Mouse (Mus musculus): Measurements from ENCODE around the gene Slc29a2. TPM values are rescaled to one million over a fixed set of nuclear protein-coding genes. Genes with fewer than 3 reads are reported as not detected.

Gene Slc29a2
- 4.9 and 5.2 TPM in 2 replicates for polyA plus RNA-seq (2012; rRNA removed)

DNA sequence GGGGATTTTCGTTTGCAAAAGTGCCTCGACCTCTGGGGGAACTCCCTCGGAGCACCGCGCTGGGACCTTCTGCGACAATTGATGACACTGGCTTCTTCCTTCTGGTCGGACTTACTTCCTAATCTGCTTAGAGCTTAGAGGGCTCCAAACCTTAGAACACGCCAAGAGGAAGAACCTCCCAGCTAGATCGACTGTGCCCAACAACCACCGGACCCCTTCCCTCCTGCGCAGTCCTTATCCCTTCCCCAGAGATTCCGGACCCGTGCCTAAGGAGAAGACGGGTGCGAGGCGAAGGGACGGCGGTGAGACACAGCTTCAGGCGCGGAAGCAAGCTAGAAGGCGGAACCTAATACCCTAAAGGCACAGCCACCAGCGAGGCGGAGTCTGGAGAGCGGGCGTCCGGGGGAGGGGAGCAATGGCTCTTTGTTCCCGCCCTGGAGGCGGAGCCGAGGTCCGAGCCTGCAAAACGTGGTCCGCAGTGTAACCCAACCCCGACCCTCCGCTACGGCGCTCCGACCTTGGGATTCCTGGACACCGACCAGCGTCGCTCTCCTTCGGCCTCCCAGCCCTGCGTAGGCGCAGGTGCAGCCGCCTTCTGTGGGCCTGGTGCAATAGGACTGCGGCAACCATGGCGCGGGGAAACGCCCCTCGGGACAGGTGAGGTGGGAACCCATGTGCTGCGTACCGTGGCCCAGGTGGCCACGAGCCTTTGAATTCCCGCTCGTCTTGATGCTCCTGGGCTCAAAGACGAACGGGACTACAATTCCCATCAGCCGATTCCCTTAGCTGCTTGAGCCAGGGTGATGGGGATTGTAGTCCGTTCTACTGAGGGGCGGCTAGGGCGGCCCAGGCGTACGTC, at the start of gene Slc29a2:
Gene Slc29a2, plus strand, starts transcription at position 240 of the 859 bp plus-strand sequence.
- H3K4me1 ChIP-seq (ENCODE audit: control insufficient read depth, insufficient read depth, low read length), result peaks cover 10% of the 10 kb centered on the region
- no peaks in the 10 kb centered on the region for H3K36me3 ChIP-seq (ENCODE audit: control insufficient read depth, insufficient read depth, low read length)
- peak; percentile 43 for TF ChIP-seq POLR2A (IDR thresholded peaks at IDR 0.05; ENCODE audit: control insufficient read depth, low read depth, low read length)
- no peak for TF ChIP-seq CTCF (IDR thresholded peaks at IDR 0.05; ENCODE audit: control insufficient read depth, insufficient read depth, insufficient replicate concordance, low read depth, low read length)
- no peaks in the 10 kb centered on the region for H3K27me3 ChIP-seq (ENCODE audit: control insufficient read depth, insufficient read depth, low read length)
- H3K4me3 ChIP-seq (ENCODE audit: control insufficient read depth, low read depth, low read length), result peak within 1 kb of the TSS; percentile 86
- H3K27ac ChIP-seq (ENCODE audit: control insufficient read depth, insufficient read depth, low read depth, low read length), result no peak within 1 kb of the TSS

DNA sequence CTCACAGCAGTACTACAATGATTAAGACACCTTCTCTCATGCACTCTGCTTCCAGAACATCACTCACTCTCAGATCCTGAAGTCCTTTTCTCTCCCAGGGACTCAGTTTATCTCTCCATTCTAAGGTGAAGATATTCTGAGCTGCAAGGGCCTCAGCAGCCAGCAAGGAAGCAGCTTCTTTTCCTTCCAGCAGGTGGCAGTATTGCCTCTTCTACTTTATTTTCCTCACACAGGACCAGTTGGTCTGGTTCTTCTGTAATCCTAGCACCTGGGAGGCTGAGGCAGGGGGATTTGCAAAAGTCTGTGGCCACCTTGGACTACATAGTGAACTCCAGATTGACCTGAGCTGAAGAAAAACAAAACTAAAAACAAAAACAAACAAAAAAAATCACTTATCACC, 41.9 kb upstream of the Slc29a2 start:
- Histone ChIP-seq H3K4me3 (ENCODE audit: control insufficient read depth, low read depth, low read length) (no peak overlapping the region), H3K27ac (ENCODE audit: control insufficient read depth, insufficient read depth, low read depth, low read length) (no peak overlapping the region), H3K27me3 (ENCODE audit: control insufficient read depth, insufficient read depth, low read length) (no peaks in the 10 kb centered on the region), H3K36me3 (ENCODE audit: control insufficient read depth, insufficient read depth, low read length) (no peaks in the 10 kb centered on the region), H3K4me1 (ENCODE audit: control insufficient read depth, insufficient read depth, low read length) (peaks cover 3% of the 10 kb centered on the region)
- TF ChIP-seq POLR2A (IDR thresholded peaks at IDR 0.05; ENCODE audit: control insufficient read depth, low read depth, low read length) (no peak), CTCF (IDR thresholded peaks at IDR 0.05; ENCODE audit: control insufficient read depth, insufficient read depth, insufficient replicate concordance, low read depth, low read length) (peak; percentile 51; the same call in 1 of the 2 replicates)

DNA sequence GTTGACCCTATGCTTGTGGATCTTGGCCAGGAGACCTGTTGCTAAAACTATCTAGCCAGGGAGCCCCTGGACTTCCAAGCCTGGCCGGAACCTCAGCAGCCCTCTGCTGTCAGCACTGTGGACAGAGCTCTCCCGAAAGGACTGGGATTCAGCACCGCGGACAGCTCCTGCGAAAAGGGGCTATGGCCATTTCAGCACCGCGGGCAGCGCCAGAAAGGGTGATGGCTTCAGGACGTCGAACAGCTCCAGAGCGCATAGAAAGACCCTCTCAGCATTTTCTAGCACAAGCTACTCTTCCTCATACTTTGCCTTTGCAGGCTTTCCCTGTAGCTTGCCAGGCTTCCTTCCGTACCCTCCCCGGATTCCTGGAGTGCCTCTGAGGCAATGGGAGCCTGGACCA, 34.6 kb upstream of the Slc29a2 start:
- peaks cover 15% of the 10 kb centered on the region for H3K4me1 ChIP-seq (ENCODE audit: control insufficient read depth, insufficient read depth, low read length)
- H3K27ac ChIP-seq (ENCODE audit: control insufficient read depth, insufficient read depth, low read depth, low read length), result no peak overlapping the region
- H3K27me3 ChIP-seq (ENCODE audit: control insufficient read depth, insufficient read depth, low read length), result no peaks in the 10 kb centered on the region
- peak; percentile 40; the same call in 1 of the 2 replicates for TF ChIP-seq CTCF (IDR thresholded peaks at IDR 0.05; ENCODE audit: control insufficient read depth, insufficient read depth, insufficient replicate concordance, low read depth, low read length)
- TF ChIP-seq POLR2A (IDR thresholded peaks at IDR 0.05; ENCODE audit: control insufficient read depth, low read depth, low read length), result no peak
- H3K36me3 ChIP-seq (ENCODE audit: control insufficient read depth, insufficient read depth, low read length), result no peaks in the 10 kb centered on the region
- H3K4me3 ChIP-seq (ENCODE audit: control insufficient read depth, low read depth, low read length), result no peak overlapping the region

DNA sequence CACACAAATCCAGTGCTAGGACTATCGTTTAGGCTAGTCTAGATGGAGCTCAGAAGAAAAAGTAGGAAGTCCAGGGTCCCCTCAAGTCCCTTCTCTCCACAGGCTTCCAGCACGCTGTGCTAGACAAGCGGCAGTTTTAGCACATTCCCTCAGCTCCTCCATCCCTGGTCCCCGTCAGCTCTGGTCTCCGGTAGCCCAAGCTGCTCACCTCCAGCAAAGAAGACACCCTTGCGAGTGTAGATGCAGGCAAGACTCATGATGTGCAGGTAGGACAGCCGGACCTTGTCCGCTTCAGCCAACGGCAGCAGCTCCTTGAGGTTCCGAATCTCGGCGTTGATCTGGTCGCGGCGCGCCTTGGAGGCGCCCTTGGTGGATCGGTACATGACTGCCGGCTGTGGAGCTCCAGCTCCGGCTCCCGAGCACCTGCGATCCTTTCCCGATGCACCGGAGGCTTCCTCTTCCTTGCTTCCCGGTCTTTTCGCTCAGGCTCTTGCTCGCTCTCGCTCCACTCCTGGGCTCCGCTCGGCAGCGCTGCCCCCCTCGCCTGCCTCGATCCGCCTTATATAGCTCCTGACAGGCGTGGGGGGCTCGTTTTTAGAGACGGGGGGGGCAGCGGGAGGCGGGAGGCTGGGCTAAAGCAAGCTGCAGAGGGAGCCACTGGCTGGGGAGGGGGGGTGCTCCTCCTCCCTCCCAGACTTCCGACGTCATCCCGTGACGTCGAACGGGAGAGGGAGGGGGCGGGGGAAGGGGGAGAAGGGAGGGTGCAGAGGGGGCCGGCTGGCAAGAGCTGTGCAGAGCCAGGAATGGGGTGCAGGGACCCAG, 34.0 kb upstream of the Slc29a2 start:
- peaks cover 12% of the 10 kb centered on the region for H3K4me1 ChIP-seq (ENCODE audit: control insufficient read depth, insufficient read depth, low read length)
- H3K36me3 ChIP-seq (ENCODE audit: control insufficient read depth, insufficient read depth, low read length), result no peaks in the 10 kb centered on the region
- no peaks in the 10 kb centered on the region for H3K27me3 ChIP-seq (ENCODE audit: control insufficient read depth, insufficient read depth, low read length)
- TF ChIP-seq POLR2A (IDR thresholded peaks at IDR 0.05; ENCODE audit: control insufficient read depth, low read depth, low read length) (no peak), CTCF (IDR thresholded peaks at IDR 0.05; ENCODE audit: control insufficient read depth, insufficient read depth, insufficient replicate concordance, low read depth, low read length) (no peak)
- H3K27ac ChIP-seq (ENCODE audit: control insufficient read depth, insufficient read depth, low read depth, low read length), result no peak overlapping the region
- peak overlapping the region; percentile 35; the same call in 1 of the 2 replicates for H3K4me3 ChIP-seq (ENCODE audit: control insufficient read depth, low read depth, low read length)

DNA sequence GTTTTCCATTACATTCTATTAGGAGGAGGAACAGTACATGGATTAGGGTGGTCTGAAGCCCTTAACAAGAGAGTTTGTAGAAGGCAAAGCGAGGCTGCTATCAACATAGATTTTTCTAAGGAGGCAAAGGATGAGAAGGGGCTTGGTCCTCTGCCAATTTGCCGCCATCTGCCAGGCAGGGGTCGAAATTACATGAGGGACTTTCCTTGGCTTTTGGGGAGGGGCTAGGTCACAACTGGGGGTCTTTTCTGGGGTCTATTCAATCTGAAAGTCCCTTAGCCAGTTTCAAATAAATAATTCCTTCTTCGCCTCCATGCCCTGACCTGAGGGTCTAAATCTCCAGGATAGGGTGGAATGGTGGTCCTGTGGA, 33.4 kb upstream of the Slc29a2 start, which contains the start of gene Npas4:
Gene Npas4, minus strand, starts transcription at position 61 of the 370 bp plus-strand sequence.
- H3K4me1 ChIP-seq (ENCODE audit: control insufficient read depth, insufficient read depth, low read length), result peaks cover 12% of the 10 kb centered on the region
- no peaks in the 10 kb centered on the region for H3K27me3 ChIP-seq (ENCODE audit: control insufficient read depth, insufficient read depth, low read length)
- H3K4me3 ChIP-seq (ENCODE audit: control insufficient read depth, low read depth, low read length), result peak within 1 kb of the TSS; percentile 35; the same call in 1 of the 2 replicates
- no peaks in the 10 kb centered on the region for H3K36me3 ChIP-seq (ENCODE audit: control insufficient read depth, insufficient read depth, low read length)
- TF ChIP-seq POLR2A (IDR thresholded peaks at IDR 0.05; ENCODE audit: control insufficient read depth, low read depth, low read length), result no peak
- no peak for TF ChIP-seq CTCF (IDR thresholded peaks at IDR 0.05; ENCODE audit: control insufficient read depth, insufficient read depth, insufficient replicate concordance, low read depth, low read length)
- H3K27ac ChIP-seq (ENCODE audit: control insufficient read depth, insufficient read depth, low read depth, low read length), result no peak within 1 kb of the TSS

DNA sequence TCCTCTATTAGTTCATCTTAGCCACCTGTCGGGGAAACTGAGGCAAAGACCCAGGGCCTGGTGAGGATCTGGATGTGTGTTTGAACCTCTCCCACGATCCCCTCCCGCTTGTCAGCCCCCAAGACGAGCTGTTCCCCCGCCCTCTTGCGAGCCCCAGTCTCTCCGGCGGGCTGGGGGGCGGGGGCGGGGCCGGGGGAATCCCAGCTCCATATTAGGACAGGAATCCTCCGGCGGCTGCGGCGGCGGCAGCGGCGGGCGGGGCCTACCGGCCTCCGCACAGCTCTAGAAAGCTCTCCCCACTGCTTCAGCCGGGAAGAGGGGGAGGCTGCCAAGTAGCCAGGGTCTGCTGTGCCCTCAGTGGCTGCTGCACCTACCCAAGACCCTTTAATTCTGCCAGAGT, 32.9 kb upstream of the Slc29a2 start:
- H3K27ac ChIP-seq (ENCODE audit: control insufficient read depth, insufficient read depth, low read depth, low read length), result no peak overlapping the region
- no peaks in the 10 kb centered on the region for H3K36me3 ChIP-seq (ENCODE audit: control insufficient read depth, insufficient read depth, low read length)
- H3K4me3 ChIP-seq (ENCODE audit: control insufficient read depth, low read depth, low read length), result no peak overlapping the region
- no peaks in the 10 kb centered on the region for H3K27me3 ChIP-seq (ENCODE audit: control insufficient read depth, insufficient read depth, low read length)
- H3K4me1 ChIP-seq (ENCODE audit: control insufficient read depth, insufficient read depth, low read length), result peaks cover 12% of the 10 kb centered on the region
- TF ChIP-seq POLR2A (IDR thresholded peaks at IDR 0.05; ENCODE audit: control insufficient read depth, low read depth, low read length), result no peak
- TF ChIP-seq CTCF (IDR thresholded peaks at IDR 0.05; ENCODE audit: control insufficient read depth, insufficient read depth, insufficient replicate concordance, low read depth, low read length), result no peak

DNA sequence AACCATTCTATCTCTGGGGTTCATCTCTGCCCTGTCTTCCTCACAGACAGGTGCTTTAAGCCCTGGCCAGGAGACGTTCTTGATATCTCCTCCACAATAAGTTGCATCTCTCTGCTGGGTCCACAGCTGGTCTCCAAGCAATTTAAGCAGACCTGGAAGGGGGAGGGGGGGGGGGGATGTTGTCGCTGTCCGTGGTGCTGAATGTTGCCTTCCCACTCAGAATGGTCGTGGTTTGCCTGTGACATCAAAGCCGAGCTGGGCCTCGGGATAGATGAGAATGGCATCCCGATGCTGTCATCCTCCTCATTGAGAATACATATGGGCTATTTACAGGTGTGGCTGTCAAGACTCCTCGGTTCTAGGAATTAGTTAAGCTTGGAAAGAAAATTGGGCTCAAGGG, 31.3 kb upstream of the Slc29a2 start:
- Histone ChIP-seq H3K4me3 (ENCODE audit: control insufficient read depth, low read depth, low read length) (no peak overlapping the region), H3K27me3 (ENCODE audit: control insufficient read depth, insufficient read depth, low read length) (no peaks in the 10 kb centered on the region), H3K4me1 (ENCODE audit: control insufficient read depth, insufficient read depth, low read length) (peaks cover 12% of the 10 kb centered on the region), H3K27ac (ENCODE audit: control insufficient read depth, insufficient read depth, low read depth, low read length) (no peak overlapping the region), H3K36me3 (ENCODE audit: control insufficient read depth, insufficient read depth, low read length) (no peaks in the 10 kb centered on the region)
- TF ChIP-seq CTCF (IDR thresholded peaks at IDR 0.05; ENCODE audit: control insufficient read depth, insufficient read depth, insufficient replicate concordance, low read depth, low read length) (no peak), POLR2A (IDR thresholded peaks at IDR 0.05; ENCODE audit: control insufficient read depth, low read depth, low read length) (no peak)

Measured in testis, adult 2 months (tissue).